Mouse (Mus musculus) spleen, adult 2 months (tissue): Measurements from ENCODE around the gene Tns4.

Source experiments
- CTCF ChIP-seq: fragments of 200-500 bp; IDR thresholded peaks from 2 replicates; pipeline ENCODE4 v1.5.1; 2011; ENCODE audit warnings: mild to moderate bottlenecking, inconsistent platforms; ENCODE audit not compliant: insufficient read depth, insufficient read length, insufficient replicate concordance; ENCODE audit errors: extremely low read depth
- POLR2A ChIP-seq: fragments of 200-500 bp; IDR thresholded peaks from 2 replicates; pipeline ENCODE4 v1.6.1; 2011; ENCODE audit warnings: low read depth, low read length, inconsistent platforms

GRCm38 (mm10) chr11:99068455-99068854 is 20.7 kb downstream of the Tns4 start:
- TF ChIP-seq CTCF, result no peak
- TF ChIP-seq POLR2A, result no peak
